Mouse (Mus musculus) CD4-positive helper T cell, adult 2 months (primary cell): ENCODE measurements around the gene Stk24.

Experiments used
- DNase-seq: peaks from one replicate; pipeline ENCODE4 v3.0.0-alpha.2; 2012; ENCODE audit warnings: low read depth, missing footprints, low spot score

The Stk24 gene

DNA sequence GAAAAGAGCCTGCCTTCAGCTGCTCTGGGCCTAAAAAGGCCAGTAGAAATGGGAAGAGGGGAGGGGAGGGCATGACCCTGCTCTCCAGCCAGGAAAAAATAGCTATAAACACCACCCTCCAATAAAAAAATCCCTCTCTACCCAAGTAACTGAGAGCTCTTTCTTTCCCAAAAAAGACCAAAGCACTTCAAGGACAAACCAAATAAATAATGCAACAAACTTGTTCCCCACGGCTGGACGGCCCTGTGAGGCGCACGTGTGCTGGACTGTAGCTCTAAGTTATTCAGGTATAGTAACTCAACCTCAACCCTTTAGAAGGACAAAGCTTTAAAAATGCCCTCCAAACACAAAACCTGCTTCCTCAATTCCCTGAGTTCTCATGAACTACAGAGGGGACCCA is 28.1 kb downstream of the Stk24 start:
- DNase-seq, result no peak

DNA sequence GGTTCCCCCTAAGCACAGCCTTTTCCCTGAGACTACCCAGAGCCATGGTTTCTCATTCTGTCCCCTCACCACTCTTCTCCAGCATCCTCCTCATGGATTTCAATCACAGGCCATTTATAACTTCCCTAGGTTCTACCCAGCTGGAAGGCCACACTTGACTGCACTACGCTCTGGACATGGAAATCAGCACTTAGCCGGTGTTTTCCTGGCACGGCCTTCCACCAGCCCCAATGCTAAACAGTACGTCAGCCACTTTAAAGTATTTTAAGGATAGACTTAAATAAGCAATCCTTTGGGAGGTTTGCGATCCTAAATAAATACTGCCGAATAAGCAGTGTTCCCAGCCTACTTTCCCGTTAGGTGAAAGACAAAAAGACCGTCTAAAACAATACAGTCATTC is 29.8 kb downstream of the Stk24 start:
- no peak for DNase-seq

DNA sequence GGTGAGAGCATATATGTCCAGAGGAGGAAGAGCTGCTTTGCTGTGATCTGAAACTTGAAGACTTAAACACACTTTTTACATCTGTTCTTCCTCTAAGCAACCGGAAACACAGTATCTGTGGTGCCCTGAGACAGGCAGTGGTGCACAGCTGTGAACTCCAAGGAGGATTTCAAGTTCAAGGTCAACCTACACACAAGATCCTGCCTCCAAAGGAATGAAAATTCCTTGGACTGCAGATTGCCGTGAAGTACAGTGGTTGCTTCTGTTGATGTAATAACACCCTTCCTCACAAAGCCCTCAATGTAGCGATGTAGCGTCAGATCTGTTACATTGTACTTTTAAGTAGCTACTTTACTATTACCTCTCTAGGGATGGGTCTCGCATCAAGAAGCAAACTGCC is 30.5 kb downstream of the Stk24 start:
- DNase-seq, result peak; percentile 35

DNA sequence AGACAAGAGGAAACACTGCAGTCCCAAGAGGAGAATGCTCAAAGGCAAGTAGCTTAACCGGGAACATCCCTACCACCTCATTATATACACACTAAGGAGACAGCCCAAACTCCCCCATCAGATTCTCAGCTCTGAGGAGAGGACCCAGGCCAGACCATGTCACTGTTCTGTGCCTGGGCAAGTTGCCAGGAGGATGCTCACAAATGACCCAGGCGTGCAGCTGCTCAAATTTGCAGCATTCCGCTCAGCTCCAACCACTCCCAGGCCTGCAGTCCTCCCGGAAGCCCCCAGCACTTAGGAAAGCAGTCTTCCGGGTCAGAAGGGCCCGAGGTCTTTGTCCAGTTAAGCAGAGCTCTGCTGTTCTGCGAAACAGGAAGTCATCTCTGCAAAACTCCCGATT is 31.6 kb downstream of the Stk24 start:
- DNase-seq, result no peak

DNA sequence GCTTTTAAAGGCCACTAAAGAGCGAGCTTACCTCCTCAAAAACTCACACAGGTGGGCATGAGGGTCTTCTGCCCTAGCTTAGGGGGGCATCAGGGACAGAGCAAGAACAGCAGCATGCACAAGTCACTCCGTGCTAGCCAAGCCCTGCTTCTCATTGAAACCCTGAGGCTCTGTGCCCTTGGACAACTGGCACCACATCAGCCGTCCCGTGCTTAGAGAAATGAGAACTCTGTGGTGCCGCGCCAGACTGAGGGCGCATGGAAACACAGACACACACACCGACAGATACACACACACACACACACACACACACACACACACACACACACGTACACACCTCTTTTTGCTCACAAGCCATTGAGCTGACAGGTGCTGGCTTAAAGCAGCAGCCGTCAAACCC is 32.7 kb downstream of the Stk24 start:
- DNase-seq, result no peak

DNA sequence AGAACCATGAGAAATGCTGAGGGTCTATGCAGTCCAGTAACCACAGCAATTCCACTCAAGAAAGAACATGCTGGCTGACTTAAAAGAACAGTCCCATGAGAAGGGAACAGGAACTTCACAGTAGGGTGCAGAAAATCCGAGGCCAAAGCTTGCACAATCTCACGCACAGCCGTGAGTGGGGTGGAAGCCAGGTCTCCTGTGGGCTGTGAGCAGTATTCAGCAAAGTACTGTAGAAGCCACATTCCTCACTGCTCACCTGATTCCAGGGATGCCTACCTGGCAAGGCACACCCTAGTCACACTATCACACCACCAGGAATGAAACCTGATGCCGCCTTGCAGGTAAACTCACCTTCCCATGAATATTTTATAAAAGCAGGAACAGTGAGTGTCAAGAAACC is 33.2 kb downstream of the Stk24 start:
- DNase-seq, result no peak

DNA sequence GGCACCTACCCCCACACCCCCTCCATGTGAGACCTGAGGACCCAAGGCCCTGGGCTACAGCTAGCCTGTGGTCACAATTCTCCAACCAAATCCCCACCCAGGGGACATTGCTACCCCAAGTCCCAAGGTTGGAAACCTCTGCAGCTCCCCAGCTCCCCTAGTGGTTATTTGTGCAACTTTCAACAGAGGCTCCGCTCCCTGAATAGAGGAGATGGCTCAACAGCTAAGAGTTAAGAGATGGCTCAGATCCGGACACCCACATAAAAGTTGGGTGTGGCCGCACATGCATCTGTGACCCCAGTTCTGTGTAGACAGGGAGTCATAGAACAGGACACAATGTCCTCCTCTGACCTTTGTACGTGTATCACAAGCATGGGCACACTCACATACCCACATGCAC is 33.8 kb downstream of the Stk24 start:
- peak; percentile 37 for DNase-seq

DNA sequence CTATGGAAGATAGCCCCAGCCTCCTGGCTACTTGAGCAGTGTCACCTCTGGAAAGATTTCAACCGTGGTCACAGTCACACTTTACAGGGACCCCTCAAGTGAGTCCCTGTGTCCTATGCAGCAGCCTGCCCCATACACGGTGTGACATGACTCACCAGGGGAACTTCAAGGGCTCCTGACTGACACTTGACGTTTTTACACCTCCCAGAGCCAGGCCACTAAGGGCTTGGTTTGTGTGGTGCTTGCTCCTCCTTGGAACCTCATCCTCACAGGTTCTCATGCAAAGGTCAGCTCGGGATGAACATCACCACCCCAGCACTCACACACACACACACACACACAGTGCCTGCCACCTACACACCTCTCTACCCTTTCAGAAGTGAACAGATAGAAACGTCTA is 34.9 kb downstream of the Stk24 start:
- no peak for DNase-seq

DNA sequence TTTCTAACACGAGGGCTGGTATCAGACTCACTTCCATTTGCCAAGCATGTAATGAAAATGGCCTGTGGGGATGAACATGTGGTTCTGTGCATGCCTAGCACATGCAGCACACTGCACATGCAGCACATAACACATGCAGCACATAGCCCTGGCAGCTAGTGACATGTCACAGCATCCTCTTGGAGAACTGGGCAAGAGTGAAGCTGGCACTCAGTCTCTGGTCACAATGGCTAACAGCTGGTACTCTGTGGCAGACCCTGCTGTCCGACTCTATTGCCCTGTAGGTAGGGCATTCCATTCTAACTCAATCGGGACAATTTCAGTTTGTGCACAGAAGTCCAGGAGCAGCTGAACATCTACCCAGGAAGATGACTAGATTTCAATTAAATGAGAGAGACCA is 36.9 kb downstream of the Stk24 start:
- no peak for DNase-seq

DNA sequence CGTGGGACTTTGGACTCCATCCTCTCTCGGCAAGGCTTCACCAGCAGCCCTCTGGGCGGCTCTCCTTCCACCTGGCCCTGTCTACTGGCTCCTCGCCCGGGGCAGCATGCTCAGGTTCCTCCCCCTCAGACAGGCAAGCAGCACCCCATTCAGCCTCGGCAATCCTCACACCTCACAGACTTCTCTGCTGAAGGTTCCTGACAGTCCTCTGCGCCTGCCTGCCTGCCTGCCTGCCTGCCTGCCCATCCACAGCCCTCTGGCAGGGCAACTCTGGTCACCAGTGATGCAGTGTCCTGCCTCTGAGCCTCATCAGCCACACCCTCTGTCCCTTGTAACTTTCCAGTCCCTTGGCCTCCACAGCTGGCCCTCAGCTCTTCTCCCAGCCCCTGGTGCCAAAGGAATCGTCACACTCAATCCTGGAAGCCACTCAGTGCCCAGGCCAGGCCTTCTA is 39.8 kb downstream of the Stk24 start:
- no peak for DNase-seq

DNA sequence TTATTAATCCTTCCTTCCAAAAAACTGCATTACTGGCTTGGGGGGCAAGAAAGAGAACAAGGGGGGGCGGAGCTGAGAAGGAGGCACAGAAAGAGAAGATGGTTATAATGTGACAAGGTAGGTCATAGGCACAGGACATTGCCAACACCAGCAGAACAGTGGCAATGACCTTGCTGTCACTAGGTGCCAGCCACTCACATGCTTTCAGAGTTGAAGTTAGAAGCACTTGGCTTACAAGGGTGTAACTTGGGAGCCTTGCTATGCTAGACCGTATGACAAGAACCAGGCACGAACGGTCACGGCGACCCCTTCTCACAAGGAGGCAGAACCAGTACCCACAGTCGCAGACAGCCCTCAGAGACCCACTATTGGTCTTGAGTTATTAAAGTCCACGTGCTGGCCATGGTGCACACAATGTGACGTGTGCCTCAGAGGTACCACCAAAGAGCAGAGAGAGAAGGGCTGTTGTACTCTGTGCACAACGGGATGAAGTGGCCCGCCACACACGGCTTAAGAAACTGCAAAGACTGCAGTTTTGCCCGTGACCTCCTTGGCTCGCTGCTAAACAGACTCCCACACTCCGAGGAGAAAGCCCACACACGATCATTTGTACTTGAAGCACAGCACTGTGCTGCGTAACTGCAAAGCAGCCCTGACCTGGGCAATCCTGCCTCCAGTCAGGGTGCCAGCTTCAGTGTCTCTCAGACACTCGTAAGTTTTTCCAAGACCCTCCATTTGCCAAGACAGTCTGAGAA is 40.8 kb downstream of the Stk24 start:
- DNase-seq, result no peak

DNA sequence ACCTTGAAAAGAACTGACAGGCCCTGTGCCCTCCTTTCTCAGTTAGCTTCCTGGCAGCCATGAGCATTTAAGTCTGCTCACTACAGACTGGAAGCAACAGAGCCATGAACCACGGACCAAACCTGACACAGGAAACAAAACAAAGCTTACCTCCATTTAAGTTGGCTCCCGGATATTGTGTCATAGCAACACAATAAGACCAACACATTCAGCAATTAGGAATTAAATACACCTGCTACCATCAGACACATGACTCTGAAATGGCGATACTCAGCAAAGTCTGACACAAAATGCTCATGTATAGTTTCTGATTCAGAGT is 49.8 kb downstream of the Stk24 start:
- DNase-seq, result no peak

DNA sequence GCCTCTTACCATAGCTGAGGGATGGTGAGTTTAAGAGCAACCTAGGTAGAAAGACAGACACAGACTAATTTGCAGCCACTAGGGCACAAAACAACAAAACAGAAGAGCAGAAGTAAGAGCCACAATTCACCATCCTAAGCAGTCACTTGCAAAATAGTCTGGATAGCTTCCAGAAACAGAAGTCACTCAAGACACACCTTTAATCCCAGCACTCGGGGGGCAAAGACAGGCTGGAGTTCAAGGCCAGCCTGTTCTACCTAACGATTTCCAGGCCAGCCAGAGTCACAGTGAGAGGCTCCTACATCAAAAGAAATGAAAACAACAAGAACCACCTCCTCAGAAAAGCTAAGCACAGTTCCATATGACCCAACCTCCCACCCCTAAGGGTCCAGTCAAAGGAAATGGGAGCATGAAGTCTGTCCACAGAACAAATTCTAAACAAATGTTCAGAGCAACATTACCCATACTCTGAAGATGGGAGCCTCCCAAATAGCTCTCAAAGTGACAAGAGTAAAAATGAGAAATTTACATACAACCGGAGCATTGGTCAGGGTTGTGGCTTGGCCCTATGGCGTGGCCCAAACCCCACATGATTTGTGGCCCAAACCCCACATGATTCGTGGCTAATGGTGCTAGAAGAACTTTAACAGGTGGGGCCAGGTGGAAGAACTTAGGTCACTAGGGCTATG is 50.3 kb downstream of the Stk24 start:
- DNase-seq, result no peak

DNA sequence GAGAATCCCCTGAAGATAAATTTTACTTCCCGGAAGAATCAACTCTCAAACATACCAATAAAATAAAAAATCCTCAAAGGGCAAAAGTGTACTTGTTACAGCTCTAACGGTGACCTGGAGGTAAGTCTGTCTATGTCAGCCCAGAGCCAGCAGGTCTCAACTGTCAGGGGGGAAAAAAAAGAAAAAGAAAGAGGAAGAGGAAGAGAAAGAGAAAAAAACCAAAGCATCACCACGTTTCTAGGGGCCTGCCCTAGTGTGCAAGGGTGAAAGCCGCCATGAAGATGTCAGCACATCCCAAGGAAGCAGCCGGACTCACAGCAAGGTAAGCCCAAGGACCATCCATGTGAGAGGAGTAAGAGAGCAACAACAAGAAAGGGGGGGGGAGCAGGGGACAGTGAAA is 50.9 kb downstream of the Stk24 start:
- no peak for DNase-seq

DNA sequence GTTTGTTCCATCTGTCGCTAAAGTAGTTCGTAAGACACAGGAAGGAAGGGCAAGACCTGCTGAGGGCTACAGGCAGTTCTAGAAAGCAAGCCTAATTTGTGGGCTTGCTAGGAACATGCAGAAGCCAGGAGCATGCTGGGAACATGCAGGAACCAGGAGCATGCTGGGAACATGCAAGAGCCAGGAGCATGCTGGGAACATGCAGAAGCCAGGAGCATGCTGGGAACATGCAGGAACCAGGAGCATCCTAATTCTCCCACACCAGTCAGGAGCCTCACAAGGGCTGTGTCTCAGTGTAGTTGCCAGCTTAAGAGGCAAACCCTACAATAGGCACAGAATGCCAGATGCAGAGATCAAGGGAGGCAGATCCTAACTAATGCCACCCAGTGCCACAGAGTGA is 53.4 kb downstream of the Stk24 start:
- DNase-seq, result no peak

DNA sequence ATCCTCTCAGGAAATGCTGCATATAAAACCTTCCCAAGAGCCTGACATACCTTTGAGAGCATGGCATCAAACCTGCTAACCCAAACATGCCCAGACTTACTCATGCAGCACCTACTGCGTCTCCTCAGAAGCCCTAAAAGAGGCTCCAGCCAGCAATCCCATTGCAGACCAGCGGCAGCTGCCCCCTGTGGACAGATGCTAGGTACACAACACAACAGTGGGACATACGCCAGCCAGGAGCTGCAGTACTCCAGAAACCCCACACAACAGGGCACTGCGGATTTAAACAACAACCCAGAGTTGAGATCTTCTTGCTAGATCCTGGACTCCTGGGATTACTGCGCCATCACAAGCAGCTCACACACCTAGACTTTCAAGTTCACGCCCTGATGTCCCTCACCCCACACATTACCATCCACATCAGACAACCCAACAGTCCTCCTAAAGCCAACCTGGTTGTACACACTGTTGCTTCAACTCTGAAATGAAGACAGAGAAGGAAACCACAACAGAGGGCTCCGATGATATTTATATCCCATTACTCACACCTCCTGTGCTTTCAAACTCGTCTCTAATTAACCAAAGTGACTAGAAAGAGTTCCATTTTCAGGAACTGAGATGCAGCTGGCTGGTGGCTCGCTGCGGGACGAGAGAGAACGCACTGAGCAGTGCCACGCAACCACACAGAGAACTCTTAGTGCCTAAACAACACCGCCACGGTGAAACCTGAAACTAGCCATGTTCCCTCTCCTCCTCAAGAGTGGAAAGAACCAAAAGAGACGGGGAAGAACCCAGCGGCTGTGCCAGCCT is 55.1 kb downstream of the Stk24 start:
- DNase-seq, result peak; percentile 74

DNA sequence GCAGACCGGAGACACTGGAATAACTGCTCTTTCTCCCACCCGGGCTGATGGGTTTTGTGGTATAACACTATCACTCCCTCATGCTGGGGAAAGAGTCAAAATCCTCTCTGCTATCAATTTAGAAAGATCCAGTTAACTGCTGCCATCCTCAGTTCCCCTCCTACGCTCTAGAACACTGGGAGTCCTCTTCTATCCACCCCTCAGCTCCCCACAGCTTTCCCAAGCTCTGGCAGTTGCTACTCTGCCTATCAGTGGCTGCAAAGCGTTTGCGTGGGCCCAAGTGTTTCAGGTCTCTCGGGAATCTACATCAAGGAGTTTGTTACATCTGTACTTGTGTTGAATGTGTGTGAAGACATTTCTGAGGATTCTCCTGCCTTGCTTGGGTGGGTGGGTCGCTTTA is 57.2 kb downstream of the Stk24 start:
- DNase-seq, result no peak

DNA sequence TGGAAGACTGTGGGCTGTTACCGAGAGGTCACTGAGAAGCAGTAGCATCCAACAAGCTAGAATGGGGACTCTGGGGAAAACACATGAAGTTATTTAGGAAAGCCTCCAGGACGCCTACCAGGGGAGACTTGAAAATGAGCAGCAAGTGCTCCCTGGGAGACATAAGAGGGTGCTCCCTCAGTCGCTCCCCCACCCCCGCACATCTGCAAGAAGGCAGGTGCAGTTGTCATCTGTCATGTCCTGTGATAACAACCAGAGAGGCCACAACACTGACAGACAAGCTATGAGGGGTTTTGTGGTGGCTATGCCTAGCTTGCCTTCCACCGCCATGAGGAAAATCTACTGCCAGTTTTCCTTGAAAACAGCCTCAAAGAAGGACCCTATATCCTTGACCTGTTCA is 57.7 kb downstream of the Stk24 start:
- DNase-seq, result no peak

DNA sequence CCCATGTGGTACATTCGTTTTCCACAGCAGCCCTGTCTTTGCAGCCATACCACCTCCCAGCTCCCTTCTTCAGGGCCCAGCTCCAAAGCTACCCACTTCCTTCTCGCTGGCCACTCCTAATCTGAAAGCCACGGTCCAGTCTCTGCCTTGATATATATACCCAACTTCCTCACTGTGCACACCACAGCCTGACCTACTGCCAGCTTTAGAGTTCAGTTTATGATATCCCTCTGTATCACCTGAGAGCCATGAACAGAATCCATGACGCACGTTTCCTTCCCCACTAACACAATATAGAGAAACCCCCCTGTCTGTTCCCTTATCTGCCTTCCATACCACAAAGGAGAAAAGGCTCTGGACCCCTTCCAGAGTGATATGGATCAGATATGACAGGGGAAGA is 61.4 kb downstream of the Stk24 start:
- no peak for DNase-seq

DNA sequence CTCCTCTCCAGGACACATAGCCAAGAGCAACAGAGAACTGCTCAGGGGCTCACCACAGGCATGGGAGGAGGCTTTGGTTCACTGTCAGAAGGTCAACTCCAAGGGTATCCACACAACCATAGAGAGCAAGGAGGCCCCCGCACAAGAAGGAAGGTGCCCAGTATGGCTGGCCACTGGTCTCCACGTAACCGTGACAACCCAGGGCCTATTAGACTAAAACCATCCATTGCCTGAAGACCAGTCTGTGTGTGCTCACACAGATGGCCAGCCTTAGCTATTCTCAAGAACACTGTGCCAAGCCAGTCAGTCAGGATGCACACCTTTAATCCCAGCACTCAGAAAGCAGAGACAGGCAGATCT is 62.5 kb downstream of the Stk24 start:
- no peak for DNase-seq

DNA sequence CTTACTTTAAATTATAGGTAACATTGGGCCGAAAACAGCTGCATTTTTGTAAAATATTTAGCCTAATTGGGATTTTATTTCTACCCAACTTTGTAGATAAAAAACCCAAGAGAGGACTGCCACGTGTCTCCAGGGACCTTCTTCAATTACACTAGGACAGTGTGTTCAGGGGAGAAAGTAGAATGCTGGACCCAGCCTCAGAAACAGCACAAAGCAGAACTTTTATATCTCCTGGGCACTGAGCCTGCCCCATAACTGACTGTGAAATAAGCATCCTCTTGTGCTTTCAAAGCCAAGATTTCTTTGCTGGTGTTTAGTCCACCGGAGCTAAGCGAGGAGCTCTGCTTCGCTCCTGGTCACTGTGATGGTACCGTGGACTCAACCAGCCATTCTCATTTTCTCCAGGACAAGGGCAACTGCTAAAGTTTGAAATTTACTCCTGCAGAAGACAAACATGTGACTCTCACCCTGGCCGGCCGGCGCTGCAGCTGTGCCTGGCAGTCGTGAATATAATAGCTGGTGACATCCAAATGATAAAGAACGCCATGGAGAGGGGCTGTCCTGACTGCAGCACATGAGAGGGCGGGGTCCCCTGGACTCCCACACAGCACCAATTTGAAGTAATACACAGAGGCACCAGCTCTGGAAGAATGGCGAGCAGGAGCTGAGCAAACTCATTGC is 63.0 kb downstream of the Stk24 start:
- no peak for DNase-seq

DNA sequence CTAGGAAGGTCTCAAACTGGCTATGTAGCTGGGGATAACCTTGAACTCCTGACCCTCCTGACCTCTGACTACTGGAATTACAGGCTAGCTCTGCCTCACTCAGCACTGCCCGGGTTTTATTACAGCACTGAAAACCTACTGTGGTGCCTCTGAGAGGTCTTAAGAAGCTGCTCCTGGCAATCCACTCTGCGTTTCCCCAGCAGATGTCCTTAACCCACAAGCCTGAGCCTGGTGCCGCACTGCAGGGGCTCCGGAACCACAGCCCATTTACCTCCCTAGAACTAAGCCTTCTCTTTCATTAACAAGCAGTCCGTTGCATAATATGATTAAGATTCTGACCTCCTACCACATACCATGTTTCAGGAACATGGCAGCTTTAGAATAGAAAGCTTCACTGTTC is 63.7 kb downstream of the Stk24 start:
- DNase-seq, result no peak
